Mouse (Mus musculus) heart, postnatal 14 days (tissue): Measurements from ENCODE around the gene Cnn3. TPM values are rescaled to one million over a fixed set of nuclear protein-coding genes. Genes with fewer than 3 reads are reported as not detected.

Experiments
- DNase-seq, 2 experiments: peaks; one replicate each; pipeline ENCODE4 v3.0.0; 2021 to 2022
- intact Hi-C: fragments of 180-260 bp; cut with DNase I; formaldehyde crosslinking; loops from one replicate; pipeline ENCODE4 v1.15.1; 2025
- long read RNA-seq, 2 experiments: library from polyadenylated mRNA; stranded (forward); transcript quantifications; one replicate each; pipeline ENCODE4 v2.0.0; 2021
- total RNA-seq, 2 experiments: library from RNA; stranded (reverse); gene quantifications; 2 replicates each; pipeline ENCODE4 v1.2.3; 2021

Gene Cnn3
- 10 to 100 TPM; 68.1 to 74.9 TPM for total RNA-seq
- long read RNA-seq, experiment 1, transcript Cnn3-201 (7 exons, 2,049 nt): major isoform, 112 of 115 reads
- long read RNA-seq, experiment 1, partial matches to known transcripts: 1 of 115 reads
- long read RNA-seq, experiment 1, other reads (novel, unspliced or antisense): 1 of 115 reads
- long read RNA-seq, experiment 2, transcript Cnn3-201 (7 exons, 2,049 nt): major isoform, 82 of 88 reads
- long read RNA-seq, experiment 2, partial matches to known transcripts: 3 of 88 reads
- long read RNA-seq, experiment 2, other reads (novel, unspliced or antisense): 2 of 88 reads

DNA sequence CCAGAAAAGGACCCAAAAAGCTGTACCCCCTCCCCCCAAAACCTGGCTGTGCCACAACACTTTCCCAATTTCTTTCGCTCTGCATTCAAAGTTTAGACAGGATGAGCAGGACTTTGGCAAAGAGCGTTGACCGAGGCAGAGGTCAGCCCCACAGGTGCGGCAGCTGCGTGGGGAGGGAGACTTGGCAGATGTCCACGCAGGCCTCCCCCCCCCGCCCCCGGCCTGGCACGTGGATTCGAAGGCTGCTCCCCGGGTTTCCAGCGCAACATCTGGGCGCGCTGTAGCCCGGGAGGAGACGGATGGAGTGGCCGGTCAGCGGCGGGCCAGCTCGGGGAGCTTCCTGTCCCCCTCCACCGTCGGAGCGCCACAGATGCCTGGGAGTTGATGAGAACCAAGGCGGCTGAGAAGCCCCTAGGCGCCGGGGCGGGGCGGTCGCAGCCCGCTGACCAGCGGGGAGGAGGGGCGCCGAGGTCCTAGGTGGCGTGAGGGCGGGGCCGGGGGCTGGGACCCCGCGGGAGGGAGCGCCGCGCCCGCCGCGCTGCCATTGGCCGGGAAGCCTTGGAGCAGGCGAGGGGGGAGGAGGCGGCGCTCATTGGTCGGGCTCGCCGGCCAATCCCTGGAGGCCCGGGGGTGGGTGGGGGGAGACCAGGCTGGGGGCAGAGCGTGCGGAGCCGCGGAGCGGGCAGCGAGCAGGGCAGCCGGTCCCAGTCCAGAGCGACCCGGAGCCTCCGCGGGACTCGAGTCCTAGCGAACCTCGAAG, at the start of gene Cnn3:
Gene Cnn3, plus strand, starts transcription at position 637 of the 760 bp plus-strand sequence.
- peak; percentile 93 to 96 for DNase-seq
- intact Hi-C loops: loop anchor here (2.0 to 10.0 kb wide), 3 partner anchors 61 to 251 kb away; partner anchors contain the start of gene Rwdd3

GRCm38 (mm10) chr3:121378708-121379612, 47.3 kb upstream of the Cnn3 start:
- DNase-seq: peak in 1 of 2 experiments; percentile 38
- intact Hi-C loops: no loop called here

DNA sequence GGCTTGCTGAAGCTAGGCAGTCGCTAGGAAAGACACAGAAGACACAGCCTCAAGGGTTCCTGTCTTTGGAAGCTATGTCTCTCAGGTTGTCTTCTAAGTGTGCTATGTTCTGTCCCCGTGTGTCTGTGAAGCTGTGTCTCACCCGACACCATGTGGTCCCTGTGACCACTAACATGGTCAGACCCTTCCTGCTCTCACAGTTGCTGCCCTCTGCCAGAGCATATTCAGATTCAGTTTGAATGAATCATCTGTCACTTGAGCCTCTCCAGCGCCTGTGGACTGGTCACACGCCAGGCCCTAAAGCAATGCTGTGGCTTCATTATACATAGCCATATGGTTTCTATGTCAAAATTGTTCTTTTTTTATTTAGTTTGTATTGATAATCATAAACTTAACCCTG, 46.6 kb upstream of the Cnn3 start:
- intact Hi-C loops: no loop called here
- no peak for DNase-seq

DNA sequence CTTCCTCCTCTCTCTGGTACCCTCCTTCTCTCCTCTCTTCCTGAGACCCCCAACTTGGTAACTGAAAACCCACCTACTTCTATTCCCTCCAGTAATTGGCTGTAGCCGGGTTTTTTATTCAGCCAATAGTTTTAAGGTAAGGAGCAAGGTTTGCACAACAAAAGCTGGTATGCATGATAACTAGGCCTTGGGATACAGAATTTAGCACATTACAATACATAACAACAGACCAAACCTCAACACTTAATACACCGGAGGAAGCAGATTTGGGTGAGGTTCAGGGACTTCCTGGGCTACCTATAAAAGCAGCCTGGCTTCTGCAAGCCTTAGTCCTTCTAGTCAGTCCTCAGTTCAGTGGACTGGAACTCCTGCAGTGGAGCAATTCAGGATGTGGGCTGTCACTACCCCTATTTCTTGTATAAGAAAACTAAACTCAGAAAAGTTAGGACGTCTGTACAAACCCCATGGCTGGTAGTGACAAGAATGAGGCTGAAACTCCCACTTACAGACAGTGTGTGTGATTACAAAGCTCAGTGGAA, 38.8 kb upstream of the Cnn3 start:
- DNase-seq: no peak
- intact Hi-C loops: no loop called here

DNA sequence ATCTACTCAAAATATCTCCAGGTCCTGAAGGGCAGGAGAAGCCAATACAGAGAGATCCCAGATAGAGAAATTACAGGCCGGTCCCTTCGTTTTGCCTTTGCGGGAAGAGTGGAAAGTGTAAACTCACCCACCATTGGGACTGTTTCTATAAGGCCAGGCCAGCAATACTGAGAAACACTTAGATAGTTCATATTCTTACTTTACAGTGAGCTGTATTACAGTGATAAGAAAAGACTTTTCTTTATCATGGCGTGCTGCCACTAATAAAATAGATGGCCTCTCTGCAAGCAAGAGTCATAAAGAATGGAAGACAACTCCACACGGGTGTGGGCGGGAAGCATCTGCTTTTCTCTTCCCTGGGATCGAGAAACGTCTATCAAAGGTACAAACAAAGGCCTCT, 36.9 kb upstream of the Cnn3 start:
- intact Hi-C loops: no loop called here
- no peak for DNase-seq

- intact Hi-C loops: no loop called here
- peak; percentile 11 to 34 for DNase-seq
Observed at GRCm38 (mm10) chr3:121389860-121390530, 36.3 kb upstream of the Cnn3 start.

- peak; percentile 28 to 32 for DNase-seq
- intact Hi-C loops: no loop called here
Observed at GRCm38 (mm10) chr3:121390724-121391123, 35.6 kb upstream of the Cnn3 start.

- intact Hi-C loops: no loop called here
- peak; percentile 36 to 68 for DNase-seq
Observed at GRCm38 (mm10) chr3:121395588-121396295, 30.6 kb upstream of the Cnn3 start.

GRCm38 (mm10) chr3:121396561-121396960, 29.7 kb upstream of the Cnn3 start:
- DNase-seq: no peak
- intact Hi-C loops: no loop called here

DNA sequence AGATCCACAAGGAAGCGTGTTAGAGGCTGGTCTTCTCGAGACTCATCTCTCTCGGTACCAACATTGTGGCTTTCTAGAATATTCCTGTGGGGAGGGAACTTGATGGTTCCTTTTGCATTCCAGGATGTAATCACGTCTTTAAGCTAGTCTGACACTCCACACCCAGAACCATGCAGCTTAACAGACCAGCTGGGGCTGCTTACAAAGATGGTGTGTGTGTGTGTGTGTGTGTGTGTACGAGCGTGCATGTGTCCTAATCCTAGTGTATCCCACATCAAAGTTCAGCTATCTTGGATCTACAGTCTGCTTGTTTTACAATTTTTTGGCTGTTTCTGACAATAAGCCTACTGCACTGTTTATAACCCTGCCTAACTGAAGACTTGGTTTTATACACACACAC, 29.3 kb upstream of the Cnn3 start:
- intact Hi-C loops: no loop called here
- DNase-seq: no peak

- DNase-seq: no peak
- intact Hi-C loops: no loop called here
Observed at GRCm38 (mm10) chr3:121401384-121401783, 24.9 kb upstream of the Cnn3 start.

DNA sequence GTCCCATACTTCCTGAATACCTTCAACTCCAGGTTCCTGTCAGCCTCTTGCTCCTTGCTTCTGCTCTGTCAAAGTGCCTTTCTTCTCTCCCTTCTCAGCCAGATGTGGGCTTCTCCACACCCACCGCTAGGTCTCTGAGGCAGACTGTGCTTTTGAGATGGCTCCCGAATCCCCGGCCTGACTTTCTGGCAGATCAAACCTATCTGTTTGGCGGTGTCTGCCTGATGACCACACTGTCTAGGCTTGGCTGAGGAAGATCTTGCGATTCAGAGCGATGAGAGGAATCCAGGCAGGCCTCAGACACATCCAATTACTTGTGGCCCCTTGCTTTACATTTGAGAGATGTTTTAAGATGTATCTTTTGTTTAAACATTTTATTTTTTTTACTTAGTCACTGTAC, 24.2 kb upstream of the Cnn3 start:
- intact Hi-C loops: no loop called here
- DNase-seq: no peak

DNA sequence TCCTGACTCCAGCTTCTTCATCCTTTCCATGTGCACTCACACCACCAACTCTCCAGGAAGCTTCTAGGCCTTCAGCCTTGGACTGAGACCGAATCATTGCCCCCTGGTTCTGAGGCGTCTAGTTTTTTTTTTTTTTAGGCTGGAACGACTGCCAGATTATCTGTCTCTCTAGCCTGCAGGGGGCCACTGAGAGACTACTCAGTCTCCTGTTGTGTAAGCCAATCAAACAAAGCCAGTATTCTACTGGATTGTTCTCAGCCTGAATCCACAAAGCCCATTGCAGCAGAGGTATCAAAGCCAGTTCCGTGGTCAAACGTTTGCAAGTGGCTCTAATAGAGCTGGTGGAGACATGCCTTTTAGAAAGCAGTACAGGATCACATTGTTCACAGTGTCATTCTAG, 22.8 kb upstream of the Cnn3 start:
- intact Hi-C loops: no loop called here
- no peak for DNase-seq

- intact Hi-C loops: no loop called here
- DNase-seq: no peak
Observed at GRCm38 (mm10) chr3:121405101-121405500, 21.2 kb upstream of the Cnn3 start.

GRCm38 (mm10) chr3:121407417-121407816, 18.9 kb upstream of the Cnn3 start:
- DNase-seq: no peak
- intact Hi-C loops: no loop called here

DNA sequence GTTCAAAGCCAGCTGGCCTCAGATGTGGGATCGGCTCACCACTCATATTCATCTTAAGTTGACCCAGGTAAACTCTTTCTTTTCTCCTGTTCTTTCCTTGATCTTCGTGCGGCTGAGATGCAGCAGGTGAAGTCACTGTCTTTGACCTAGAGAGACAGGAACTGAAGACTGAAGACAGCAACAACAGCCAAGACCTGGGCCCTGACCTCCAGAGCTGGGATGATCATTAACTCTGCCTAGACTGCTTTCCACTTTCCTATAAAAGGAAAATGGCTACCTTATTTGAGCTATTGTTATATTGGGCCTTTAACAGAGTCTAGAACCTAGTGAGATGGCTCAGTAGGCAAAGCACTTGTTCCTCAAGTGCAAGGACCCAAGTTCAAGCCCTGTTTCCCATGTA, 17.9 kb upstream of the Cnn3 start:
- intact Hi-C loops: no loop called here
- DNase-seq: no peak

DNA sequence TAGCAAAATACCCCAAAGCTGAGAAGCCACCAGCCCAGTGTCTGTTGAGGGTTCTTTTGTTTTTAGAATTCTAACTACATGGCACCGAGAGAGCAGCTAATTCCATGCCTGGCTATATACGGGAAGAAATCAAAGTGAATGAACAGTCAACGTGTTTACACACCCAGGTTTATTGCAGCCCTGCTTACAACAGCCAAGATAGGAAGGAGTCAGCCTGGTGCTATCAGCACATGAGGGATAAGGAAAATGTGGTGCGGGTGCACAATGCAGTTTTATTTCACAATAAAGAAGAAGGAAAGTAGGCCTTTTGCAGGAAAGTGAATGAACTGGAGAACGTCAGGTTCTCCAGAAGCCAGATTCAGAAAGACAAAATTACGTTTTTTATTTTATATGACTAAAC, 14.8 kb upstream of the Cnn3 start:
- intact Hi-C loops: no loop called here
- DNase-seq: no peak

- intact Hi-C loops: no loop called here
- no peak for DNase-seq
Observed at GRCm38 (mm10) chr3:121416171-121417154, 9.8 kb upstream of the Cnn3 start.
